Mouse (Mus musculus) R1 (cell line): ENCODE measurements around the gene Ap1s2.

Source experiments
- DNase-seq: peaks from one replicate; pipeline ENCODE4 v3.0.0-alpha.2; 2018; ENCODE audit warnings: low read depth, low spot score

The Ap1s2 gene

DNA sequence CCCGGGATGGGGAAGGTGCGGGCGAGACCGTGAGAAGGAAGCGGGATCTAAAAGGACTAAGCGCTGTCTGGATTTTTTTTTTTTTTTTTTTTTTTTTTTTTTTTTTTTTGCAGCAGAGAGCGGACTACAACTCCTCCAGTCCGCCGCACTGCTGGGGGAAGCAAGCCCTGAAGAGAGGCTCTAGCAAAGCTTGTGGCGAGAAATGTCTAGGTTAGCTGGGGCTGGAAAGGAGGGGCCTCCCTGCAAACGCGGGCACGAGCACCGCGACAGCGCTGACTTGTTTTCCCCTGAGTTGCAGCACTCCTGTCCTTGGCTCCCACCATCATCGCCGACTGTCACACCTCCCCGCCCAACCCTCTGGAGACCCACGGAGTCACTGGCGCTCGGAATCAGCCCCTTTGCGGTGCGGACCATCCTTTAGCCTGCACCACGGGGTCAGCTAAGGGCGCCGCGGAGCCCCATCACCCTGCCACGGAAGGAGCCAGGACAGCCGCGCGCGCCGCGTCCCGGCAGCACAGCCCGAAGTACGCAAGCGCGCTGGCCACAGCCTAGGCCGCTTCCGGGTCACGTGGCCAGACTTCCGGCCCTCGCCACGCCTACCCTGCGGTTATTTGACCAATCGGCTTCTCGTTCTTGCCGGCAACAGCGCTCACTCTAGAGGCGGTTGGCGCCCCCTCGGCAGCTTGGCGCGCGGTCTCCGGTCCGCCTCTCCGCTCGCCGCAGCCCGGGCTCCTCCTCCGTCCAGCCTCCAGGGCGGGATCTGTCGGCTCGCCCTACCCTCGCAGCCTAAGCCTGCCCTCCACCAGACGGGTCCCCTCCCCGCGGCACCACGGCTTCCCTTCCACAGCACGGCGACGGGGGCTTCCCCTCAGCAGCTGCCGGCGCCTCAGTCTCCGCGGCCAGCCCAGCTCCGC is at the start of gene Ap1s2:
Gene Ap1s2, plus strand, starts transcription at position 681 of the 914 bp plus-strand sequence.
- peak; percentile 93 for DNase-seq

DNA sequence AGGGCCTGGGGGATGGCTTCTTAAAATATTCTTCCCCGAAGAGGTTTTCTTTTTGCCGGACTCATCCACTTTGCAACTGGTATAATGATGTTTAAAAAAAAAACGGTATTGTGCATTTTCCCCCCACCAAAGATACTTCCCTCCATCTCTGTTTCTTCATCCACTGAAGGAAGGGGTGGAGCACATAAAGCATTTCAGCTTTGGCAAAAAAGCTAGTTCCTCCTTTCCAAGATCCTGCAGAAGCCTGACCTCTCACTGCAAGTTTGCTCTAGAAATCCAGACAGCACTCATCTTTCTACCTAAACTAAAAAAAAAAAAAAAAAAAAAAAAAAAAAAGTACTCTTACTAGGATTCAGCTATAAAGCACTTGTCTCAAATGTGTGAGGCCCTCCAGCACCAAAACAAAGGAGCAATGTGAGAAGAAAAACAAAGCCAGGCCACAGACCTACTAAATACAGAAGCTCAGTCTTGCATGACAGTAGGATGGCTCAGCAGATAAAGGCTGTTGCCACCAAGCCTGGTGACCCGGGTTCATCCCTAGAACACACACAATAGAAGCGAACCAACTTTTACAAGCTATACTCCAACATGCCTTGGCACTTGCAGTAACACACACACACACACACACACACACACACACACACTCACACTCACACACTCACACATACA is 41.0 kb upstream of the Ap1s2 start:
- DNase-seq: no peak

DNA sequence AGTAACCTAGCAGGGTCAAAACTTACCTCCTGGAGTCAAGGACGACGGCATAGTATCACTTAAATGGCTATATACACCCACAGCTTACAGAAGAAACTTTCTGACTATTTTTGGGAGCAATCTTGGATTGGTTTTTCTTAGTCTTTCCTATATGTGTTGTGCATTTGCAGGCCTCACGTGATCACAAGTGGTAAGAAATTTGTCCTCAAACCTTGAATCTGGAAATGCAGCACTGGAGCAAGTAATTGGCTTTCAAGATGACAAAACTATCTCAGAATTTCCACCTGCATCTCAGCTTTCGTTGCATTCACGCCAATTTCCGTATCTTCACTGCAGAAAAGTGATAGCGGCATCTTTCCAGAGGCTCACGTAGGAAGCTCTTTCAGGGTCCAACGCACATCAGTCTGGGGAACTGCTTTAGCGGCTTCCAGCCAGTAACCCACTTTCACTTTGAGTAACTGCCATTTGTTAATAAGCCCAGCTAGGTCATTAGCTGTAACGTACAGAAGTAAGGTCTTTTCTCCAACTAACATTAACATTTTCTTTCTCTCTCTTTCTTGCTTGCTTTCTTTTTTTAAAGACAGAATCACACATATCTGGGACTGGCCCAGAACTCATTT is 40.0 kb upstream of the Ap1s2 start:
- DNase-seq: no peak

DNA sequence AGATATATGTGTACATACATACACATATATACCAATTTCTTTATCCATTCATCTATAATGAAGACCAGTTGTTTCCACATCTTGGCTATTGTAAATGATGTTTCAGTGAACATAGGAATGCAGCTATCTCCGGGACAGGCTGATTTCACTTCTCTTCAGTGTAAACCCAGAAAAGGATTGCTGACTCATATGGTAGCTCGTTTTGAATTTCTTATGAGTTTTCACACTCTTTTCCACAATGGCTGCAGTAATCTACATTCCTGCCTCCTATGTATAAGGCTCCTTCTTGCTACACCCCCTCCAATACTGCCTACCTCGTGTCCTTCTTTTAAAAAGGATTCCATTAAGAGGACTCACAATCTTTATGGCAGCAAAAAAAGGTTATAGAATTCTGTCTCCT is 32.9 kb upstream of the Ap1s2 start:
- DNase-seq: no peak

DNA sequence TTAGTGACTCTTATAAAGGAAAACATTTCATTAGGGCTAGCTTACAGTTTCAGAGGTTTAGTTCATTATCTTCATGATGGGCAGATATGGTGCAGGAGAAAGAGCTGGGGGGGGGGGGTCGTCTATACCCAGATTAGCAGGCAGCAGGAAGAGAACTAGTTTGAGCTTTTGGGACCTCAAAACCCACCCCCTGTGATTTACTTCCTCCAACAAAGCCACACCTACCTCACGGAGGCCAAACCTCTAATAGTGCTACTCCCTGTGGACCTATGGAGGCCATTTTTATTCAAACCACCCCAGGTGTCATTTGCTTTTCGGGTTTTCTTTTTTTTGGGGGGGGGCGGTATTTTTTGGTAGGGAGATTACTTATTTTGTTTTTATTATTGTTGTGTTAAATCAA is 32.2 kb upstream of the Ap1s2 start:
- DNase-seq: peak; percentile 72

DNA sequence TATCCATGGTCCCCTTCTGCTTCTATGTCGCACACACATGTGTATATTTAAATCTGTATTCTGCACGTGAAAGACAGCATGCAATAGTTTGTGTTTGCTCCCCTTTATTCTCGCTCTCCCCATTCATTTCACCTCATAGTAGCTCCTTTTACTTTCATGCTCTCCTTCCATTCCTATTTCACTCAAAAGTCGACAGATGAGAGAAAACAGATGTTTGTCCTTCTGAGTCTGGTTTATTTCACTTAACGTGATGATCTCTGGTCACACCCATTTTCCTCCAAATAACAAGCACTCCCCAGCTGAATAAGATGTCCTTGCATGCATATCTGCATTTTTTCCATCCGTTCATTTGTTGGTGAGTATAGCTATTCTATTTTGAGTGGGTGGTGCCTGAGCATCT is 29.8 kb upstream of the Ap1s2 start:
- no peak for DNase-seq

DNA sequence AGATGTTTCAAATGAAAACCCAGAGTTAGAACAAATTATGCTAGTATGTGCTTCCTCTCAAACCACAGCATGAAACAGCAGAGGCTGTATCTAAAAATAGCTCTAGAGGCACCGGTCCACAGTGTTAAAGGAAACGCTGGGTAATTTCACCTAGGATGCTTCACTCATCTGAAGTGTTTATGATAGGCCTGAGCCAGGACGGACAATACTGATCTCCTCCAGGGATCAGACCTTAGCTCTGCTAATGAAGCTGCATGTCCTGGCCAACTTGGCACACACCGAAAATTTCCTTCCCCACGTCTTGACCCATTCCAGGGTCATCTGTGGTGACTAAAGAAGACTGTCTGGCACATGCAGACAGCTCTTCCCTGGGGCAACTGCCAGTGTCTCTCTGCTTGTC is 29.4 kb upstream of the Ap1s2 start:
- DNase-seq: no peak

DNA sequence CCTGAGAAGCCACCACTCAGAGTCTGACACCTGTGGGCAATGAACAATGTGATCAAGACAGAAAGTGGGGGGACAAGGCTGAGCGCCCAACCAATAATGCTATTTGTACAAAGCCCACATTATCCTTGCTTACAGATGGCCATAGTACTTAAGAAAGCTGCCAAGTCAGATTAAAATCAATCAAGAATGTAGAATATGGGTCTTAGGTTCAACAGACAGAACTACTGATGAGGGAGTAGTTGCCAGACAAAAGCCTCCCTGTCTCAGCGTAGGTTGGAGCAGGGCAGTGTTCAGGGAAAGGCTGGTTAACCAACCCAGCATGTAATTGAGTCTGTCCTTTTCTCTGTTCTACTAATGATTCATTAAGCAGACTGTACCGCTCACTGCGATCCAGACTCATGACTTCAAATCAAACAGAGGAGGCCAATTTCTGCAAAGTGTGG is 23.3 kb upstream of the Ap1s2 start:
- DNase-seq: no peak

DNA sequence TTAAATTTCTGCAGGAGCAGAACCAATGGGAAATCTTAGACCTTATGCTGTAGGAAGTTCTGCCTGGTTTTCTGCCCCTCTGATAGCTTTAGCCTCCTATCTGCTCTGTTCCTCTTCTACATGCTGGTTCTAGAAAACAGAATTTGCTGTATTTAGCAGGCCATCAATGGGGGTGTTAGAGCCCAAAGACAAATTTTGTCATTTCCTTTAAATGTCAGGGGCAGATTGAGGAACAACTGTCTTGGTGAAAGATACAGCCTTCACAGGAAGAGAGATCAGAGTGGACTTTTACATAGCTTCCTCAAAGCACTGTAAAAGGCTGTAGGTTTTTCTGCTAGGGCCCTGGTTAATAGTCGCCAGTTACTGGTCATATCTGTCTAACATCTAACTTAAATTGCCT is 11.5 kb upstream of the Ap1s2 start:
- DNase-seq: no peak

DNA sequence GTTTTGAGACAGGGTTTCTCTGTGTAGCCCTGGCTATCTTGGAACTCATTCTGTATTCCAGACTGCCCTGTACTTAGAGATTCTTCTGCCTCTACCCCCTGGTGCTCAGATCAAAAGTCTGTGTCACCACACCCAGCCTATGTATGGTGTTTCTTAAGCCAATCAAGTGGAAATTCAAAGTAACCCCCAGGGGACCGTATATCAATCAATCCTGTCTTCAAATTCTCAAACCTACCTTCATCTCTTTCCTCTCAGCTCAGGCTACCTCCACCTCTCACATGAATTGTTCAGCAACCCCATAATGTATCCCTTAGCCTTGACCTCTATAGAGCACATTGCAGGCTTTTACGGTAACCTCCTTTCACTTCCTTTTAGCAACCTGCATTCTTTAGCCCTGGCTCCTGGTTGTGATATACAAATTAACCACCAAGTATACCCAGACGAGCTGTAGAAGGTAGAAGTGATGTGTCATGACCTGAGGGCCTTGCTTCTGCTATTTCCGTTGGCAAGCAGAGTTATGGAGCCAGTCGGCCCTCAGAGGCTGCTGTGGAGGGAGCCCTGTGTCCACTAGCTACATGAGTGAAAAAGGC is 9.3 kb upstream of the Ap1s2 start:
- peak; percentile 65 for DNase-seq

DNA sequence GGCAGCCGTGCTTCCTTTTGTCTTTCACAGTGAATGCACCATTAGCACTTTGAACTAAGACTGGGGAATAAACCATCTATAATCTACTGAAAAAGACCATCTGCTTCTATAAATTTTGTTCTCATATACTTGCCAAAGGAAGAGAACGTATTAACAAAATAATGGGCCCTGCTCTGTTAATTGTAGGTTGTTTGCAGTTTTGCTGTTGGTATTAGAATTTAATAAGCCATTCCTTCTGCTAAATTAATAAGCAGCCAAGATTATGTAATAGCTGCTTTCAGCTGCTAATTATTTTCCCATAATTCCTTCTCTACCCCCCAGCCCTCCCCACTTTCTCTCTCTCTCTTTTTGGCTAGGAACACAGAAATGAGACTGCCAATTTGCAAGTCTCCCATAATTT is 2.0 kb upstream of the Ap1s2 start:
- DNase-seq: no peak

DNA sequence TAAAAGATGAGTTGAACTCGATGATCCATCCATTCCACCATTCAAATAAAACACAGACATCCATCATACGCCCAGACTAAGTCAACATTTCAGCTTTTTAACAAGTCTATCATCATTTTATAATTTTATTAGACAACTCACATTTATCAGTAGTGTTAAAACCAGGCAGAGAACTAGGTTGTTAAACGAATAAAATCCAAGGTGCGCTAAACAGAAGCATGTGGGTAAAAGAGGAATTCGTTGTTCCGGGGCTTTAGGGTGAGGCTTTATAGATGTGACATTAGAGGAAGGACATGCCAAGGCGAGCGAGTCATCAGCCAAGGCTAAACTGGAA is 847 bp upstream of the Ap1s2 start:
- no peak for DNase-seq

DNA sequence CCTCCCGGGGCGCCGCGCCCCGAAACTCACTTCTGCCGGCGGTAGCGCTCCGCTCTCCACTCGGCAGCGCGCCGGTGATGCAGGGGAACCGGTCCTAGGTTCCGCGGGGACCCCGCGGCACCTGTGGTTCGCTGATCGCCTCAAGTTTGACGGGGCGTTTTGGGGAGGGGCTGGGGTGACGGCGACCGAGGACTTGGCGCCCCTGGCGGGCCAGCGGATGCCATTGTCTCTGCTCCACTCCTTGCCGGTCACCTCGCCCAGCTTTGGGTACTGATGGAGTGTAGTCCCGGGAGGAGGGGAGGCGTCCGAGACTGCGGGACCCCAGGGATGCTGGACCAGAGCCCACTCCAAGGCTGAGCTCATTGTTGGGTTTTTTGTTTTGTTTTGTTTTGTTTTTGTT is 564 bp downstream of the Ap1s2 start:
- DNase-seq: peak; percentile 42

DNA sequence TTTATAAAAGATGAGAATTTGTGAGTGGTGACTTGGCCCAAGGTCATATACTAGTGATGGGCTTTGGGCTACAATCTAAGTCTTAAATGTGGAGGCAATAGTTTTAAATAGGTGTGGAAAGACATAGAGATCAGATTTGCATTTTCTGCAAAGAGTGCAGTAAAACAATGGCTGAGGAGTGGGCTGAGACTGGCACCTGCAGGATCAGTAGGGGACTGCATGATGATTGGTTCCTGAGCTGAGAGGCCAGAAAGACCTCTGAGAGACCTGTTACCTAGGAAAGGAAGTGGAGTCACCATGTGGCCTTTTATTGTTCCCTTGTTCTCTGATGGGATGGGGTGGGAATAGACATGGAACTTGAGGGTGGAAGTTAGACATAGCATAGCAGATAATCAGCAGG is 4.0 kb downstream of the Ap1s2 start:
- DNase-seq: peak; percentile 68

DNA sequence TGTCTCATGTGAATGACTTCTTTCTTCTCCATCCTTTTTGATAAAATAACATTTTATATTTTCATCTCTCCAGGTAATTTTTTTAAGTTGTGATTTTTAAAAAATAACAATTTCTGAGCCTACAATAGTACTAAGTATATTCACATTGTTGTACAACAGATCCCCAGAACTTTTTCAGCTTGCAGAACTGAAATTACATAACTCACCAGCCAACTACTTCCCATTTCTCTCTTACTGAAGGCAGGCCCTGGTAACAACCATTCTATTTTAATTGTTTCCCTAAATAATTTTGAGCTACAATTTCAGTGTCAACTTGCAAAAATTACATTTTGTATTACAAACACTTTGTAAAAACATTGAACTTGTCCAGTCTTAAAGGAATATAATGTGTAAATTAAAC is 20.7 kb downstream of the Ap1s2 start:
- DNase-seq: no peak

DNA sequence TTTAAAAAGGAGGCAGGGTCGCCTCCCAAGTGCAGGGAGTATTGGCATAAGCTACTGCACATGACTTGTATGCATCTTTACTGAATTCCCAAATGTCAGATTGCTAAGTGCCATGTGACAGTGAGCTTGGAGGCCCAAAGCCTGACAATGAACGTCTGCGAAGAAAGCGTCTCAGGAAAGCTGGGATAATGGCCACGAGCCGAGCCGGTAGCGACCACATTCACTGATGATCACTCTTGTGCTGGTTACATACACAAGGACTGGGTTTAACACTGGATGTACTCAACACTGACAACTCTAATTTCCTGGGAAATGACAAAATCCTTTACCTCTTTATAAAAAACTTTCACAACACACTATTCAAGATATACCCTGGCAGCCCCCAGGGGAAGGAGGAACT is 25.9 kb downstream of the Ap1s2 start:
- DNase-seq: no peak

DNA sequence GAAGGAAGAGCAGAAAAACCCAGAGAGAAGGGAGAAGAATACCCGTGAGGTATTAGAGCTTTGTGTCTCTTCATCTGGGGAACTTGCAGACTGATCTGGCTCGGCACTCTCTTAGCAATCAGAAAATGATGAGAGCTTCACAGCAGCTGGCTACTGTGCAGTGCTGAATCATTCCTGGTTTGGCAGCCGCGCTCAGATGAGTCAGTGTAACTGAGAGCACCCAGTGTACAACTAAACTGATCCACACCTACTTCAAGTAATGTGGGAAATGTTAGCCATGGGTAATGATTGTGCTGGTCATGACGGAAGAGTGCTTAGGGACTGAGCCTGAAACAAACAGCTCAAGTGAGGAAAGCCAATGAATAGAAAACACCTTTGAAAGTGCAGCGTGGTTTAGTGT is 29.8 kb downstream of the Ap1s2 start:
- DNase-seq: no peak

DNA sequence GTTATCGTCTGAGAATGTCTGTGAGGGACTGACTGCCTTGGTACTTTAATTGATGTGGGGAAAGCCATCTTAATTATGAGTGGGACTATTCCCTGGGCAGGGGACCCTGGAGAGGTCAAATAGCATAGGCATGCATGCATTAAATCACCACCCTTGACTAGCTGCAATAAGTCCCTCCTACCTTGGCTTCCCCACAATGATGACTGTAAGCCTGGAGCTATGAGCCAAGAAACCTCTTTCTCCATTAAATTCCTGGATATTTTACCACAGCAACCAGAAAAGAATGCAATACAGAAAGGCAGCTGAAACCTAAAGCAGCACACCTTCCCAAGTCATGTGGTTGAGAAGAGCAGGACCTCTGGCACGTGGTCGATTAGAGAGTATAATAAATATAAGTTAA is 35.6 kb downstream of the Ap1s2 start:
- DNase-seq: no peak

DNA sequence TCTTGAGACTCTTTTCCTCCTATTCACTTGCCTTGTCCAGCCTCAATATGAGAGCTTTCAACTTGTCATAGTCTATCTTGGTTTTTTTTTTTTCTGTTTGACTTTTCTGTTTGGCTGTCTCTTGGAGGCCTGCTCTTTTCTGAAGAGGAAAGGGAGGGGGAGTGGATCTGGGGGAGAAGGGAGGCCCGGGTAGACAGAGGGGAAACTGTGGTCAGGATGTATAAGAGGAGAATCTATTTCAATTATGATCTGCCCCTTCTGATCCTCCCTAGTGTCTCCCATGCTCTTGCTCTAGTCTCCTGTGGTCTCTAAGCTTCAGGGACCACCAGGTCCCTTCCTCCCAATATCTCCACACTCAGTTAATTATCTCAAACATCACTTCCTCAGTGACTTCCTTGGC is 42.8 kb downstream of the Ap1s2 start:
- DNase-seq: no peak

DNA sequence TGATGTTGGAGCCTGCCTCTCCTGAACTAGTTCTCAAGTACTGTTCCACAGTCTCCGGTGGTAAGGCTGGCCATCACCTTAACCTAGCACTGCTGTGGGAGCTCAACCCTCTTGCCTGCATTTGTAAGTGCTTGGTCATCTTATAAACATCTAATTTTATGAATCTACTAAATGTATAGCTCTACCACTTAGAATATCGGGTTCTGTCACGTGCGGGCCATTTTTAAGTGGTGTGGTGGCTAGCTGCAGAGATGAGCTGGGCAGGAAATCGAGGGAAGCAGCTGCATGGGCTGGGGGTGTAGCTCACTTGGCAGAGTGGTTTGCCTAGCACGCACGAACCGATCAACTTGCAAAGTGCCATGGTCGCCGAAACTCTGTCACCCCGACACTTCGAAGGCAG is 48.6 kb downstream of the Ap1s2 start:
- DNase-seq: no peak

DNA sequence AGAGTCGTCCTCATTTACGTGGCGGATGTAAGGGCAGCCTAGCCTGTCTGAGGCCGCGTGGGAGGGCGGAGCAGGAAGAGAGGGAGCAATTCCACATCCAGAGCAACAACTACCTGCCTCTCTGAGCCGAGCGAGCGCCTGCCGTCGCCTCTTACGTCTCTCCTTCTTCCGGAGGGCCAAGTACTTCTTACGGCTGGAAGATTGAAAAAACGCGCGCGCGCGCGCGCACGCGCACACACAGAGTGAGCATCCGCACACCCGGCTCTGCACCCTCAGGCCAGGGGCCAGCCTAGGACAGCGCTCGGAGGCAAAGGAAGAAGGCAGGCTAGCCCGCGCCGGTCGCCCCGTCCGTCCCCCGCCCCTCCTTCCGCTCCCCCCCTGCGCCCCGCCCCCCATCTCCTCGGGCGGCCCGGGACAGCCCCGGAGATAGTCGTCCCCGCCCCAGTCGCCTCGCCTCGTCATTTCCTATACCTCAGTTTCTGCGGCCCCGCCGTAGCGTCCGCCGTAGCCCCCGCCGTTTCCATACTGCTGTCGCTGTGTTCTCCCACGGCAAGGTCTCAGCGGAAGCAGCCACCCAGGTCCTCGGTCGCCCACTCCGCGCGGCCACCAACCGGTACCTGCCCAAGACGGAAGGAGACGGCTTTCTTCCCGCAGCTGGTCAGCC is 49.1 kb downstream of the Ap1s2 start:
- peak; percentile 77 for DNase-seq

DNA sequence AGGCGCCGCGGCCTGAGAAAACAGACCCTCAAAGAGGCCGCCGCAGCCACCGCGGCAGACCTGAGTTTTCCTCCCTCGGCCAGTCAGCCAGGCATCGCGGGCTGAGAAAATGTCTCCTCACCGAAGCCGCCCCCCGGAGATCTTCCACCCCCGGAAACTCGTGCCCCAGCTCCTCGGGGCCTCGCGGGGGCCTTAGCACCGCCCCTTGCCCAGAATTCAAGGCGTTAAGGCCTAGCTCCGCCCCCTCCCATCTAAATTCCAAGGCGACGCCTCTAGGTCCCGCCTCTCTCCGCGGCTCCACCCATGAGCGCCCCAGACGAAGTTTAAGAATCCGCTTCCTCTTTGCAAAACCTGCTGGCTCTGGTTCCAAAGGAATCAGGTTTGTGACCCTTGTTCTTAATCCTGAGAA is 49.7 kb downstream of the Ap1s2 start, which contains the start of gene Zrsr2:
Gene Zrsr2, minus strand, starts transcription at position 195 of the 409 bp plus-strand sequence.
- peak; percentile 93 for DNase-seq
